Mouse (Mus musculus): Measurements from ENCODE around the gene Hist4h4. TPM values are rescaled to one million over a fixed set of nuclear protein-coding genes. Genes with fewer than 3 reads are reported as not detected.
"Not testable (repeated sequence)": the region's sequence is repeated elsewhere in the genome, so short reads cannot be mapped to it uniquely, and the experiment has no call there.

Hist4h4 gene
- polyA plus RNA-seq, 1 experiment, result not detected

DNA sequence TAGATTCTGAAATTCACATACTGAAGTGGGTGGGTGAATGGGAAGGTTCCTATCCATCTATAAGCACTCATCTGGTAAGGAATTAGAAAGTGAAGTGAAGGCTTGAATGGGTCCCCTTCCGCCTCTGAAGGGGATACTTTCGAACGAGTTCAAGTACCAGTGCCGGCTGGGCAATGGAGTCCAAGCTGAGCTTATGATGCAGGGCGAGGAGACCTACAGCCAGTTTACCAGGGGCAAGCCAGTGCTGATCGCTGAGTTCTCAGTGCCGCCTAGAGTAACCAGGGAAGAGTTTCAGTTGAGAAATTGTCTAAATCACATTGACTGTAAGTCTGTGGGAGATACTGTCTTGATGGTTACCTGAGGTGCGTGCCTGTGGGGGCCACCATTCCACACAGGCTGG lies 3.5 kb downstream of the Hist4h4 start:
- TF ChIP-seq CTCF (IDR thresholded peaks at IDR 0.05; ENCODE audit: insufficient read depth, low read depth, low read length) (no peak), POLR2A (IDR thresholded peaks at IDR 0.05; ENCODE audit: insufficient read depth, low read depth, low read length) (no peak)
- 95% methylated on average over 8 of the region's 8 CpGs for WGBS
- H3K27ac ChIP-seq (ENCODE audit: insufficient read depth, low read depth, low read length), result no peak overlapping the region
- H3K4me1 ChIP-seq (ENCODE audit: control insufficient read depth, insufficient read depth, low read length), result no peaks in the 10 kb centered on the region
- no peak overlapping the region for H3K4me3 ChIP-seq (ENCODE audit: insufficient read depth, low read depth, low read length)

DNA sequence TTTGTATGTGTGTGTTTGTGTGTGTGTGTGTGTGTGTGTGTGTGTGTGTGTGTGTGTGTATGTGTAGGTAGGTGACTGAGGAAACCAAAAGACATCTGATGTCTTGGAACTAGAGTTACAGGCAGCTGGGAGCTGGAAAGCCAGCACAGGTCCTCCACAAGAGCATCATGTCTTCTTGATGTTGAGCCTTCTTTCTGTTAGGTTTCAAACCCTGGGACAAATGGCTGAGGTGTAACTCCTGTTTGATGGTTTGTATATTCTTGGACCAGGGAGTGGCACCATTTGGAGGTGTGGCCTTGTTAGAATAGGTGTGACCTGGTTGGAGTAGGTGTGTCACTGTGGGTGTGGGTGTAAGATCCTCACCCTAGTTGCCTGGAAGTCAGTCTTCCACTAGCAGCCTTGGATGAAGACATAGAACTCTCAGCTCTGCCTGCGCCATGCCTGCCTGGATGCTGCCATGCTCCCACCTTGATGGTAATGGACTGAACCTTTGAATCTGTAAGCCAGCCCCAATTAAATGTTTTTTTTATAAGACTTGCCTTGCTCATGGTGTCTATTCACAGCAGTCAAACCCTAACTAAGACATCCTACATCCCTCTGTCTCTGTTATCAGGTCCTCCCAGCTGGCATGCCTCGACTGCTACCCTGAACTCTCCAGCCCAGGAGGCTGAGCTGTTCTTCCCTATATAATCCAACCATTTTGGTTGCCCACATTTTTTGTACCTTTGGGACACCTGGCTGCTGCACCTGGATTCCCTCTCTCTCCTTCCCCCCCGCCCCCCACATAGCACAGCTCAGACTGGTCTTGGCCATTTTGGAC lies 6.1 kb downstream of the Hist4h4 start:
- not testable (repeated sequence) for H3K27ac ChIP-seq (ENCODE audit: insufficient read depth, low read depth, low read length)

DNA sequence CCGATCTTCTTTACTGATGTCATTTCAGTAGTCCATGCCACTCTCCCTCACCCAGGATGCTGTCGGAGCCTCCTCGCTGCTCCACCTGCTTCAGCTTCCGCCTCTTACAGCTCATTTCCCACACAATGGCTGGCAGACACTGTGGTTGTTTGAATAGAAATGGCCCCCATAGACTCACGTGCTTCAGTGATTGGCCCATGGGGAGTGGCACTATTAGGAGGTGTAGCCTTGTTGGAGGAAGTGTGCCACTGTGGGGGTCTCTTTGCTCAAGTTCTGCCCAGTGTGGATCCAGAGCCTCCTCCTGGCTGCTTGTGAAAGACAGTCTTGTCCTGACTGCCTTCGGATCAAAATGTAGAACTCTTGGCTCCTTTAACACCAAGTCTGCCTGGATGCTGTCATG lies 8.4 kb downstream of the Hist4h4 start:
- 58% methylated on average over 6 of the region's 6 CpGs for WGBS
- Histone ChIP-seq H3K4me3 (ENCODE audit: insufficient read depth, low read depth, low read length) (no peak overlapping the region), H3K27ac (ENCODE audit: insufficient read depth, low read depth, low read length) (no peak overlapping the region), H3K4me1 (ENCODE audit: control insufficient read depth, insufficient read depth, low read length) (peaks cover 9% of the 10 kb centered on the region; the same call in 1 of the 2 replicates)
- TF ChIP-seq CTCF (IDR thresholded peaks at IDR 0.05; ENCODE audit: insufficient read depth, low read depth, low read length) (no peak), POLR2A (IDR thresholded peaks at IDR 0.05; ENCODE audit: insufficient read depth, low read depth, low read length) (no peak)

More for the DNA sequence above, 6.1 kb downstream of the Hist4h4 start:
- not testable (repeated sequence) for H3K4me3 ChIP-seq (ENCODE audit: insufficient read depth, low read depth, low read length); H3K4me1 ChIP-seq (ENCODE audit: control insufficient read depth, insufficient read depth, low read length)
- WGBS, result 87% methylated on average over 3 of the region's 3 CpGs

DNA sequence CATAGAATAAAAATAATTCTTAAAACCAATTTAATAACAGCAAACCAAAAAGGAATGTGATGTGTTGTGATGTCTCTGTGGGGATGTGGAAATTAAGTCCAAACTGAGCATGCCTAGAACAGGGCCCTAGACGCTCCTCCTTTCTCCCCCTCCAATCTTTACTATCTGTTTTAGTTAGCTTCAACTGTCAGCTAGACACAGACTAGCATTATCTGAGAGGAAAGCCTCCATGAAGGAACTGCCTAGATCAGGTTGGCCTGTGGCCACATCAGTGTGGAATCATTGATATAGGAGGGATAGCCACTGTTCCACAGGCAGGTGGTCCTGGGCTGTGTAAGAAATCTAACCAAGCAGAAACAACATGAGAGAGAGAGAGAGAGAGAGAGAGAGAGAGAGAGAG lies 9.1 kb downstream of the Hist4h4 start:
- 81% methylated on average over 1 of the region's 1 CpGs for WGBS
- Histone ChIP-seq H3K27ac (ENCODE audit: insufficient read depth, low read depth, low read length) (no peak overlapping the region), H3K4me3 (ENCODE audit: insufficient read depth, low read depth, low read length) (no peak overlapping the region), H3K4me1 (ENCODE audit: control insufficient read depth, insufficient read depth, low read length) (peaks cover 9% of the 10 kb centered on the region; the same call in 1 of the 2 replicates)
- no peak for TF ChIP-seq CTCF (IDR thresholded peaks at IDR 0.05; ENCODE audit: insufficient read depth, low read depth, low read length)
- no peak for TF ChIP-seq POLR2A (IDR thresholded peaks at IDR 0.05; ENCODE audit: insufficient read depth, low read depth, low read length)

DNA sequence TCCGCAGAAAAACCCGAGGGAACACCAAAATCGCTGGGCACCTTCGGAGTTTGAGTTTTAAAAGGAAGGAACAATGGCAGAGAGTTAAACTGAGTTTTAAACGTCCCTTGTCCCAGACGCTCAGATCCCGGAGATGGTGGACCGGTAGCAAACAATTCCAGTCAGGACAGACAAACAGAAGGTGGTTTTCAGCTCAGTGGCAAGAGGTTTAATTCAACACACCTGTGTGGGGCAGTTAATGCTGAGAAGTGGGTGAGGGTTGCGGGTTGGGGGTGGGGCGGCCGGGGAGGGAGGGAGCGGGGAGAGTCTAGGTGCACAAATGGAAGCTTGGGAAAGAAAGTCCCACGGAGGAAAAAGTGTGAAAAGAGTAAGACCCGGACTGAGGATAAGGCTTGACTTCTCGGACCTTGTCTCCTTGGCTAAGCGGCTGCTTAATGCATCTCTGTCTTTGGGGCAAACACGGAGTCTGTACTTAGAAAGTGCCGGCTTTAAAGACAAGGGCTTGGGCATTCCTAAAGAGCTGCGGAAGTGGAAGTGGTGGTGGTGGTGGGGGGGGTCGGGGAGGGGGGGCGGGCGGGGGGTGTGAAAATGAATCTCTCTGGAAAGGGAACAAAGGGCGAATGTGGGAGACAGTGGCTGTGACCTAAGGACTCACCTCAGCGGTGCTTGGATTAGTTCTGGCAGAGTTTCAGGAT lies 10.2 kb downstream of the Hist4h4 start:
- TF ChIP-seq CTCF (IDR thresholded peaks at IDR 0.05; ENCODE audit: insufficient read depth, low read depth, low read length) (no peak), POLR2A (IDR thresholded peaks at IDR 0.05; ENCODE audit: insufficient read depth, low read depth, low read length) (no peak)
- 3% methylated on average over 23 of the region's 24 CpGs for WGBS
- Histone ChIP-seq H3K4me1 (ENCODE audit: control insufficient read depth, insufficient read depth, low read length) (peaks cover 9% of the 10 kb centered on the region; the same call in 1 of the 2 replicates), H3K27ac (ENCODE audit: insufficient read depth, low read depth, low read length) (no peak overlapping the region), H3K4me3 (ENCODE audit: insufficient read depth, low read depth, low read length) (no peak overlapping the region)

DNA sequence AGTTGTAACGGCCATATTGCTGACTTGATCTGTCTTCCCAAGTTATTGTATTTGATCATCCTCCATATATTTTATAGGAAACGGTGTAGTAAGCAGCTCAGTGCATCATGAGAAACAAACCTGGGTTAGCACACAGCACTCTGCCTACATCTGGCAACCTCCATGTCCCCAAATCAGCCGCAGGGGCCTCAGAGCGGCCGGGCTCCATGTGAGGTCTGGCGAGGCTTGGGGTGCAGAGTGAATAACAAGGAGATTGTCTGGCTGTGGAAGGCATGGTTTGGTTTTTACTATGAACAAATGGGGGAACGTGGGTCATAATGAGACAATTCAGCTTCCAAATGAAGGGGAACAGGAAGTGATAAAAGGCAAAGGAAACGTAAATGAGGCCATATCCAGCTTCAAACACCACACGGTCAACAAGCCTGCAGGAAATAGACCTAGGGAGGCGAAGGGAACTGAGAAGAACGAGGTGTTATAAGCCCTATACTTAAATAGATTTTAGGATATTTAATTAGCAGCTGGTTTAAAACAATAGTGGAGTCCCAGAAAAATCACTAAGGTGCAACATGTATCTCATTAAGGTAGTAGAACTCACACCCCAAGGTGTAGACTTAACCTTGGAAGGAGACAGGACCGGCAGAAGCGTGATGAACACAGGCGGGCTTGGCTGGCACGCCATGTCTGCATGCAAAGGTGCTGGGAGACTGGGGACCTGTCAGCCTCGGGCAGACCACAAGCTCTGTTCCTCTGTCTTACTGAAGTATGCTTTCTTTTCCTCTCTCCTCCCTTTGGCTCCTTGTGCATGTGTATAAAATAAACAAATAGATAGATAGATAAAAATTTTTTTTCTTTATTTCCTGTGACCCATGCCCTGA lies 11.1 kb downstream of the Hist4h4 start:
- H3K27ac ChIP-seq (ENCODE audit: insufficient read depth, low read depth, low read length), result no peak overlapping the region
- H3K4me3 ChIP-seq (ENCODE audit: insufficient read depth, low read depth, low read length), result no peak overlapping the region
- 46% methylated on average over 16 of the region's 16 CpGs for WGBS

DNA sequence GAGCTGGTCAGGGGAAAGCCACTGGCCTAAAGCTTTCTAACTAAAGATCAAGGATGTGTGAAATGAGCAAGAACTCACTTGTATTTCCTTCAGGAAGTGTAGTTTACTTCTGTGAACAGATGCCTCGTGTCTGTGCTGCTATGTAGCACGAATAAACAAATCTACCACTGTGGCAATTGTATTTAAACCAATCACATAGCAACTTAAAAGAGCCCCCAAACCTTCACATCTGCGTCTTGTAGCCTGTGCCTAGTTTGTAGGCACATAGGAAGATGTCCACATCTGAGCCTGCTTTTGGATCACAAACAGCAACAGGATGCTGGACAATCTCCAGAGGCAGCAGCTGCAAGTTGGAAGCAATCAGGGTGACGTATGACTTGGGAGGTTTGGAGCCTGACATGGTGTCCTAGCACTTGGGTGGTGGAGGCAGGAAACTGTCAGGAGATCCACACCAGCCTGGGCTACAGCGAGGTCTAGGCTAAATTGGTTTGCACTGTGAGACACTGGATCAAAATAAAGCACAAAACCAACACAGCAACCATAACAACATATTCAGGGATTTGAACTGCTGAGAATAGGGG lies 14.7 kb downstream of the Hist4h4 start:
- no peak overlapping the region for H3K27ac ChIP-seq (ENCODE audit: insufficient read depth, low read depth, low read length)
- no peak overlapping the region for H3K4me3 ChIP-seq (ENCODE audit: insufficient read depth, low read depth, low read length)
- 68% methylated on average over 5 of the region's 5 CpGs for WGBS
- H3K4me1 ChIP-seq (ENCODE audit: control insufficient read depth, insufficient read depth, low read length), result peaks cover 9% of the 10 kb centered on the region; the same call in 1 of the 2 replicates
- no peak for TF ChIP-seq POLR2A (IDR thresholded peaks at IDR 0.05; ENCODE audit: insufficient read depth, low read depth, low read length)
- TF ChIP-seq CTCF (IDR thresholded peaks at IDR 0.05; ENCODE audit: insufficient read depth, low read depth, low read length), result no peak

More for the DNA sequence above, 11.1 kb downstream of the Hist4h4 start:
- TF ChIP-seq POLR2A (IDR thresholded peaks at IDR 0.05; ENCODE audit: insufficient read depth, low read depth, low read length) (no peak), CTCF (IDR thresholded peaks at IDR 0.05; ENCODE audit: insufficient read depth, low read depth, low read length) (no peak)
- peaks cover 9% of the 10 kb centered on the region; the same call in 1 of the 2 replicates for H3K4me1 ChIP-seq (ENCODE audit: control insufficient read depth, insufficient read depth, low read length)

DNA sequence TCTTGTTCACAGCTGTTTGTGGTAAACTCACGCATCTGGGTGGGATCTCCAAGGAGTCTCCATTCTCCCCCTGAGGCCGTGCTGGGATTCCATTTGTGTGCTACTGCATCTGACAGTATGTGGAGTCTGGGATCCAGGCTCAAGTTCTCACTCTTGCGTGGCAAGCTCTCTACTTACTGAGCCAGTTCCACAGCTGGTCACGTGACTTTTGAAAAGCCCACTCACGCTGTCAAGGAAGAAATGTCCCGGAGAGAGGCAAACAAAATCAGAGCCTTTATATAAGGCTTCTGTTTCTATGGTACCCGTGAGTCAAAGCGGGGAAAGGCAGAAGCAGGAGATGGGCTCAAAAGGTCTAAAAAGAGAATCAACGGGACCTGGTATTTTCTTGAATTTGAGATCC lies 21.5 kb downstream of the Hist4h4 start:
- Histone ChIP-seq H3K27ac (ENCODE audit: insufficient read depth, low read depth, low read length) (no peak overlapping the region), H3K4me1 (ENCODE audit: control insufficient read depth, insufficient read depth, low read length) (peaks cover 10% of the 10 kb centered on the region), H3K4me3 (ENCODE audit: insufficient read depth, low read depth, low read length) (no peak overlapping the region)
- no peak for TF ChIP-seq POLR2A (IDR thresholded peaks at IDR 0.05; ENCODE audit: insufficient read depth, low read depth, low read length)
- no peak for TF ChIP-seq CTCF (IDR thresholded peaks at IDR 0.05; ENCODE audit: insufficient read depth, low read depth, low read length)
- WGBS, result 48% methylated on average over 9 of the region's 9 CpGs

All from olfactory bulb, adult 2 months (tissue).